Mouse (Mus musculus) erythroid progenitor cell, adult 5-6 weeks (primary cell): ENCODE data around the gene Ddx54. TPM values are rescaled to one million over a fixed set of nuclear protein-coding genes. Genes with fewer than 3 reads are reported as not detected.
A peak's percentile ranks its signal among the peaks of the same experiment; 100 is the strongest.

Experiments used
- ATAC-seq: replicated peaks from 2 replicates; pipeline ENCODE4 v1.8.0; 2016; ENCODE audit warnings: moderate number of reproducible peaks, mild to moderate bottlenecking, moderate TSS enrichment, inconsistent platforms; ENCODE audit not compliant: poor library complexity, low FRiP score, severe bottlenecking
- total RNA-seq, 2 experiments: library from RNA; stranded (forward) in 1 of 2; stranded (reverse) in 1 of 2; fragments of 150-400 nt in 1 of 2; fragments of 186-747, 209-891 nt in 1 of 2; gene quantifications; 2 replicates each; pipeline versions ENCODE4 v1.2.3 to v1.2.4; 2015 to 2017; ENCODE audit warnings: low replicate concordance in 2 of 2

The Ddx54 gene
- total RNA-seq (2015; ENCODE audit: low replicate concordance) (1.1 and 1.3 TPM in 2 replicates), total RNA-seq (2017; ENCODE audit: low replicate concordance) (6.4 and 8.1 TPM in 2 replicates)

GRCm38 (mm10) chr5:120612442-120612821 lies at the start of gene Ddx54, which contains the start of gene Rita1:
Ddx54 (plus strand) TSS chr5:120612739.
Rita1 (minus strand) TSS chr5:120612589.
- ATAC-seq, result peak; percentile 78

- ATAC-seq, result no peak
Observed at GRCm38 (mm10) chr5:120562956-120563913, 49.3 kb upstream of the Ddx54 start.

- ATAC-seq, result no peak
Observed at GRCm38 (mm10) chr5:120563914-120564311, 48.6 kb upstream of the Ddx54 start.

- no peak for ATAC-seq
Observed at GRCm38 (mm10) chr5:120565171-120565905, 47.2 kb upstream of the Ddx54 start.

- ATAC-seq, result no peak
Observed at GRCm38 (mm10) chr5:120566101-120566500, 46.4 kb upstream of the Ddx54 start.

GRCm38 (mm10) chr5:120566681-120567252 lies 45.8 kb upstream of the Ddx54 start:
- ATAC-seq, result no peak

GRCm38 (mm10) chr5:120567253-120567701 lies 45.3 kb upstream of the Ddx54 start:
- no peak for ATAC-seq

- ATAC-seq, result no peak
Observed at GRCm38 (mm10) chr5:120567761-120568211, 44.8 kb upstream of the Ddx54 start.

- no peak for ATAC-seq
Observed at GRCm38 (mm10) chr5:120568336-120568768, 44.2 kb upstream of the Ddx54 start.

- no peak for ATAC-seq
Observed at GRCm38 (mm10) chr5:120568964-120569363, 43.6 kb upstream of the Ddx54 start.

- no peak for ATAC-seq
Observed at GRCm38 (mm10) chr5:120569791-120570190, 42.7 kb upstream of the Ddx54 start.

GRCm38 (mm10) chr5:120570289-120570897 lies 42.1 kb upstream of the Ddx54 start:
- ATAC-seq, result no peak

GRCm38 (mm10) chr5:120571056-120571740 lies 41.3 kb upstream of the Ddx54 start:
- ATAC-seq, result no peak

- ATAC-seq, result no peak
Observed at GRCm38 (mm10) chr5:120574469-120575063, 38.0 kb upstream of the Ddx54 start.

- peak; percentile 62 for ATAC-seq
Observed at GRCm38 (mm10) chr5:120576781-120577301, 35.7 kb upstream of the Ddx54 start.

GRCm38 (mm10) chr5:120577935-120578441 lies 34.6 kb upstream of the Ddx54 start:
- ATAC-seq, result peak; percentile 87

- peak; percentile 23; the same call in 1 of the 2 replicates for ATAC-seq
Observed at GRCm38 (mm10) chr5:120578504-120579081, 33.9 kb upstream of the Ddx54 start.
